Mouse (Mus musculus) liver, embryonic 11.5 days (tissue): ENCODE results near the gene Car10. TPM values are rescaled to one million over a fixed set of nuclear protein-coding genes. Genes with fewer than 3 reads are reported as not detected.

Experiments
- ATAC-seq: fragments of 200-750 bp; cut with Nextera tagmentation; replicated peaks from 2 replicates; pipeline ENCODE4 v1.8.0; 2017; ENCODE audit warnings: moderate number of reproducible peaks, mild to moderate bottlenecking, moderate TSS enrichment, moderate library complexity; ENCODE audit not compliant: low FRiP score
- DNase-seq: peaks from one replicate; pipeline ENCODE4 v3.0.0-alpha.2; 2017; ENCODE audit warnings: low spot score
- H3K27ac ChIP-seq: fragments of 300-500 bp; sonication (generic); 2 replicates; pipeline ENCODE4 v1.5.1; 2014; ENCODE audit warnings: mild to moderate bottlenecking, low read depth, low read length, control low read depth
- H3K27me3 ChIP-seq: fragments of 300-500 bp; sonication (generic); replicated peaks from 2 replicates; pipeline ENCODE4 v1.6.1; 2014; ENCODE audit warnings: low read length, mixed read lengths; ENCODE audit not compliant: control insufficient read depth, insufficient read depth
- H3K36me3 ChIP-seq: fragments of 300-500 bp; sonication (generic); 2 replicates; pipeline ENCODE4 v1.6.1; 2014; ENCODE audit warnings: mild to moderate bottlenecking, low read length, moderate library complexity, mixed read lengths; ENCODE audit not compliant: control insufficient read depth, insufficient read depth
- H3K4me1 ChIP-seq: fragments of 300-500 bp; sonication (generic); replicated peaks from 2 replicates; pipeline ENCODE4 v1.6.1; 2014; ENCODE audit warnings: low read length, mixed read lengths; ENCODE audit not compliant: control insufficient read depth, insufficient read depth
- H3K4me2 ChIP-seq: fragments of 300-500 bp; sonication (generic); 2 replicates; pipeline ENCODE4 v1.6.1; 2014; ENCODE audit warnings: mild to moderate bottlenecking, control low read depth, moderate library complexity
- H3K4me3 ChIP-seq: fragments of 300-500 bp; sonication (generic); 2 replicates; pipeline ENCODE4 v1.5.1; 2014; ENCODE audit warnings: low read depth, low read length, control low read depth
- H3K9ac ChIP-seq: fragments of 300-500 bp; sonication (generic); 2 replicates; pipeline ENCODE4 v1.6.1; 2014; ENCODE audit warnings: low read depth, low read length, control low read depth
- H3K9me3 ChIP-seq: fragments of 300-500 bp; sonication (generic); 2 replicates; pipeline ENCODE4 v1.6.1; 2016; ENCODE audit warnings: low read length, inconsistent platforms, mixed read lengths; ENCODE audit not compliant: control insufficient read depth
- whole genome bisulfite sequencing: fragments of 180-500 bp; shearing (Covaris S2); extraction: QIAGEN DNeasy Blood & Tissue Kit; methylation state at CpG from one replicate; pipeline ENCODE4 v1.1.7; 2014; 5-methylcytosine and 5-hydroxymethylcytosine counted together
- polyA plus RNA-seq: library from polyadenylated mRNA; unstranded; fragments of >200 nt; fragmentation: Nextera tagmentation; extraction: Ambion mirVana; gene quantifications from 2 replicates; pipeline ENCODE4 v1.2.1, GENCODE M21; 2014

The Car10 gene
- polyA plus RNA-seq, 1 experiment from 2014 or later, result 0.18 TPM

DNA sequence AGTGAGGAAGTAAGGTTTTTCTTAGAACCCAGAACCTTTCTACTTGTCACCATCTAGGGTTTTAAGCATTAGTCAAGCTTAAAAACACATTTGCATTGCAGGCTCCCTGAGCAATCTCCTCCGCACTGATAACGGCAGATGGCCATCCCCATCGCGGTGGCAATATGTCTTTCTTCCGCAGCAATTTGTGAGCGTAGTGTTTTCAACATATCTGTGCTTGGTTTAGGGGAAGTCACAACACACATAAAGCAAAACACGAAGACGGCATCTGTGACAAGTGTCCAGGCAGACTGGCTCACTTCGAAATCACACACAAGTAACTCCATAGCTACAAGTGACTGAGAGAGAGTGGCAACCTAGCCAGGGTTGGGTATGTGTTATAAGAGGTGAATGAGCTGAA lies 545.6 kb downstream of the Car10 start:
- Histone ChIP-seq H3K27me3 (no peaks in the 10 kb centered on the region), H3K36me3 (no peaks in the 10 kb centered on the region), H3K4me1 (no peaks in the 10 kb centered on the region), H3K4me3 (no peak overlapping the region), H3K9ac (no peak overlapping the region), H3K27ac (no peak overlapping the region), H3K4me2 (no peak overlapping the region), H3K9me3 (no peaks in the 10 kb centered on the region)
- no peak for DNase-seq
- ATAC-seq, result no peak
- 88% methylated on average over 9 of the region's 9 CpGs for WGBS

- H3K4me2 ChIP-seq, result no peak overlapping the region
- no peak for ATAC-seq
- no peak for DNase-seq
- no peaks in the 10 kb centered on the region for H3K4me1 ChIP-seq
- H3K27ac ChIP-seq, result no peak overlapping the region
- no peaks in the 10 kb centered on the region for H3K9me3 ChIP-seq
- no peaks in the 10 kb centered on the region for H3K27me3 ChIP-seq
- WGBS, result 91% methylated on average over 3 of the region's 3 CpGs
- no peaks in the 10 kb centered on the region for H3K36me3 ChIP-seq
- no peak overlapping the region for H3K9ac ChIP-seq
- H3K4me3 ChIP-seq, result no peak overlapping the region
Observed at GRCm38 (mm10) chr11:93646216-93646615, 548.4 kb downstream of the Car10 start.
